Mouse (Mus musculus): ENCODE data around the gene Pax2. TPM values are rescaled to one million over a fixed set of nuclear protein-coding genes. Genes with fewer than 3 reads are reported as not detected.

Pax2 gene
- polyA plus RNA-seq, 1 experiment from 2014 or later: 8.0 TPM

GRCm38 (mm10) chr19:44759531-44760118 lies 3.8 kb downstream of the Pax2 start:
- Histone ChIP-seq H3K36me3 (ENCODE audit: control insufficient read depth, insufficient read depth, low read length) (no peaks in the 10 kb centered on the region), H3K27me3 (ENCODE audit: control insufficient read depth, insufficient read depth, low read length) (peaks cover 88% of the 10 kb centered on the region), H3K9me3 (ENCODE audit: control insufficient read depth, low read length) (no peaks in the 10 kb centered on the region), H3K27ac (ENCODE audit: low read depth, low read length) (no peak overlapping the region), H3K4me3 (ENCODE audit: low read depth, low read length) (peak overlapping the region; percentile 28), H3K4me1 (ENCODE audit: control insufficient read depth, insufficient read depth, low read length) (peaks cover 17% of the 10 kb centered on the region), H3K4me2 (ENCODE audit: low read depth) (peak overlapping the region; percentile 24), H3K9ac (ENCODE audit: low read length) (peak overlapping the region; percentile 40)
- peak; percentile 60 for DNase-seq (ENCODE audit: low spot score)
- WGBS: 1% methylated on average over 37 of the region's 37 CpGs
- ATAC-seq (ENCODE audit: insufficient read depth, low FRiP score, low TSS enrichment): no peak

- Histone ChIP-seq H3K27me3 (ENCODE audit: control insufficient read depth, insufficient read depth, low read length) (peaks cover 82% of the 10 kb centered on the region), H3K27ac (ENCODE audit: low read depth, low read length) (no peak overlapping the region), H3K4me2 (ENCODE audit: low read depth) (peak overlapping the region; percentile 24), H3K4me1 (ENCODE audit: control insufficient read depth, insufficient read depth, low read length) (peaks cover 12% of the 10 kb centered on the region), H3K9ac (ENCODE audit: low read length) (peak overlapping the region; percentile 40), H3K36me3 (ENCODE audit: control insufficient read depth, insufficient read depth, low read length) (no peaks in the 10 kb centered on the region), H3K9me3 (ENCODE audit: control insufficient read depth, low read length) (no peaks in the 10 kb centered on the region), H3K4me3 (ENCODE audit: low read depth, low read length) (peak overlapping the region; percentile 28)
- no peak for ATAC-seq (ENCODE audit: insufficient read depth, low FRiP score, low TSS enrichment)
- peak; percentile 47 for DNase-seq (ENCODE audit: low spot score)
- WGBS: 1% methylated on average over 39 of the region's 39 CpGs
Observed at GRCm38 (mm10) chr19:44760259-44761131, 4.7 kb downstream of the Pax2 start.

GRCm38 (mm10) chr19:44762121-44762621 lies 6.3 kb downstream of the Pax2 start:
- H3K9ac ChIP-seq (ENCODE audit: low read length): no peak overlapping the region
- no peaks in the 10 kb centered on the region for H3K9me3 ChIP-seq (ENCODE audit: control insufficient read depth, low read length)
- ATAC-seq (ENCODE audit: insufficient read depth, low FRiP score, low TSS enrichment) (no peak), DNase-seq (ENCODE audit: low spot score) (no peak)
- H3K27ac ChIP-seq (ENCODE audit: low read depth, low read length): no peak overlapping the region
- H3K27me3 ChIP-seq (ENCODE audit: control insufficient read depth, insufficient read depth, low read length): peaks cover 65% of the 10 kb centered on the region
- no peaks in the 10 kb centered on the region for H3K36me3 ChIP-seq (ENCODE audit: control insufficient read depth, insufficient read depth, low read length)
- H3K4me1 ChIP-seq (ENCODE audit: control insufficient read depth, insufficient read depth, low read length): no peaks in the 10 kb centered on the region
- H3K4me2 ChIP-seq (ENCODE audit: low read depth): no peak overlapping the region; the same call in 1 of the 2 replicates
- WGBS: 52% methylated on average over 7 of the region's 7 CpGs
- H3K4me3 ChIP-seq (ENCODE audit: low read depth, low read length): no peak overlapping the region

- ATAC-seq (ENCODE audit: insufficient read depth, low FRiP score, low TSS enrichment) (no peak), DNase-seq (ENCODE audit: low spot score) (no peak)
- no peak overlapping the region for H3K27ac ChIP-seq (ENCODE audit: low read depth, low read length)
- no peaks in the 10 kb centered on the region for H3K4me1 ChIP-seq (ENCODE audit: control insufficient read depth, insufficient read depth, low read length)
- no peak overlapping the region for H3K4me3 ChIP-seq (ENCODE audit: low read depth, low read length)
- H3K4me2 ChIP-seq (ENCODE audit: low read depth): no peak overlapping the region
- no peaks in the 10 kb centered on the region for H3K27me3 ChIP-seq (ENCODE audit: control insufficient read depth, insufficient read depth, low read length)
- H3K9me3 ChIP-seq (ENCODE audit: control insufficient read depth, low read length): no peaks in the 10 kb centered on the region
- no peaks in the 10 kb centered on the region for H3K36me3 ChIP-seq (ENCODE audit: control insufficient read depth, insufficient read depth, low read length)
- H3K9ac ChIP-seq (ENCODE audit: low read length): no peak overlapping the region
- WGBS: 76% methylated on average over 6 of the region's 6 CpGs
Observed at GRCm38 (mm10) chr19:44770268-44771050, 14.6 kb downstream of the Pax2 start.

GRCm38 (mm10) chr19:44771499-44771898 lies 15.7 kb downstream of the Pax2 start:
- DNase-seq (ENCODE audit: low spot score): no peak
- no peak for ATAC-seq (ENCODE audit: insufficient read depth, low FRiP score, low TSS enrichment)
- WGBS: 95% methylated on average over 13 of the region's 13 CpGs

GRCm38 (mm10) chr19:44781987-44782386 lies 26.1 kb downstream of the Pax2 start:
- H3K9me3 ChIP-seq (ENCODE audit: control insufficient read depth, low read length): no peaks in the 10 kb centered on the region
- H3K27me3 ChIP-seq (ENCODE audit: control insufficient read depth, insufficient read depth, low read length): no peaks in the 10 kb centered on the region
- H3K4me2 ChIP-seq (ENCODE audit: low read depth): no peak overlapping the region
- H3K9ac ChIP-seq (ENCODE audit: low read length): no peak overlapping the region
- 69% methylated on average over 3 of the region's 3 CpGs for WGBS
- ATAC-seq (ENCODE audit: insufficient read depth, low FRiP score, low TSS enrichment): no peak
- H3K4me3 ChIP-seq (ENCODE audit: low read depth, low read length): no peak overlapping the region
- no peaks in the 10 kb centered on the region for H3K4me1 ChIP-seq (ENCODE audit: control insufficient read depth, insufficient read depth, low read length)
- no peak for DNase-seq (ENCODE audit: low spot score)
- no peak overlapping the region for H3K27ac ChIP-seq (ENCODE audit: low read depth, low read length)
- H3K36me3 ChIP-seq (ENCODE audit: control insufficient read depth, insufficient read depth, low read length): no peaks in the 10 kb centered on the region

More at GRCm38 (mm10) chr19:44771499-44771898, 15.7 kb downstream of the Pax2 start:
- H3K36me3 ChIP-seq (ENCODE audit: control insufficient read depth, insufficient read depth, low read length): no peaks in the 10 kb centered on the region
- H3K9ac ChIP-seq (ENCODE audit: low read length): no peak overlapping the region
- H3K9me3 ChIP-seq (ENCODE audit: control insufficient read depth, low read length): no peaks in the 10 kb centered on the region
- no peaks in the 10 kb centered on the region for H3K27me3 ChIP-seq (ENCODE audit: control insufficient read depth, insufficient read depth, low read length)
- H3K4me3 ChIP-seq (ENCODE audit: low read depth, low read length): no peak overlapping the region
- no peak overlapping the region for H3K4me2 ChIP-seq (ENCODE audit: low read depth)
- no peaks in the 10 kb centered on the region for H3K4me1 ChIP-seq (ENCODE audit: control insufficient read depth, insufficient read depth, low read length)
- H3K27ac ChIP-seq (ENCODE audit: low read depth, low read length): no peak overlapping the region

- DNase-seq (ENCODE audit: low spot score) (no peak), ATAC-seq (ENCODE audit: insufficient read depth, low FRiP score, low TSS enrichment) (no peak)
Observed at GRCm38 (mm10) chr19:44784391-44784790, 28.5 kb downstream of the Pax2 start.

GRCm38 (mm10) chr19:44788488-44788887 lies 32.6 kb downstream of the Pax2 start:
- Histone ChIP-seq H3K4me1 (ENCODE audit: control insufficient read depth, insufficient read depth, low read length) (no peaks in the 10 kb centered on the region), H3K36me3 (ENCODE audit: control insufficient read depth, insufficient read depth, low read length) (no peaks in the 10 kb centered on the region), H3K27ac (ENCODE audit: low read depth, low read length) (no peak overlapping the region), H3K4me2 (ENCODE audit: low read depth) (no peak overlapping the region), H3K27me3 (ENCODE audit: control insufficient read depth, insufficient read depth, low read length) (peaks cover 2% of the 10 kb centered on the region; the same call in 1 of the 2 replicates), H3K9me3 (ENCODE audit: control insufficient read depth, low read length) (no peaks in the 10 kb centered on the region), H3K4me3 (ENCODE audit: low read depth, low read length) (no peak overlapping the region), H3K9ac (ENCODE audit: low read length) (no peak overlapping the region)
- ATAC-seq (ENCODE audit: insufficient read depth, low FRiP score, low TSS enrichment): no peak
- WGBS: 84% methylated on average over 8 of the region's 8 CpGs
- no peak for DNase-seq (ENCODE audit: low spot score)

More at GRCm38 (mm10) chr19:44784391-44784790, 28.5 kb downstream of the Pax2 start:
- H3K27me3 ChIP-seq (ENCODE audit: control insufficient read depth, insufficient read depth, low read length): peaks cover 2% of the 10 kb centered on the region; the same call in 1 of the 2 replicates
- H3K36me3 ChIP-seq (ENCODE audit: control insufficient read depth, insufficient read depth, low read length): no peaks in the 10 kb centered on the region
- H3K4me1 ChIP-seq (ENCODE audit: control insufficient read depth, insufficient read depth, low read length): no peaks in the 10 kb centered on the region
- no peaks in the 10 kb centered on the region for H3K9me3 ChIP-seq (ENCODE audit: control insufficient read depth, low read length)
- no peak overlapping the region for H3K4me3 ChIP-seq (ENCODE audit: low read depth, low read length)
- no peak overlapping the region for H3K4me2 ChIP-seq (ENCODE audit: low read depth)
- WGBS: 67% methylated on average over 4 of the region's 4 CpGs
- H3K9ac ChIP-seq (ENCODE audit: low read length): no peak overlapping the region
- H3K27ac ChIP-seq (ENCODE audit: low read depth, low read length): no peak overlapping the region
